Mouse (Mus musculus) hindbrain, embryonic 14.5 days (tissue): ENCODE measurements around the gene Wipf2. TPM values are rescaled to one million over a fixed set of nuclear protein-coding genes. Genes with fewer than 3 reads are reported as not detected.

Experiments used
- ATAC-seq: fragments of 200-750 bp; cut with Nextera tagmentation; 2 replicates; pipeline ENCODE4 v1.8.0; 2017; ENCODE audit warnings: moderate number of reproducible peaks, mild to moderate bottlenecking, moderate TSS enrichment, moderate library complexity; ENCODE audit not compliant: low FRiP score
- DNase-seq: peaks from one replicate; pipeline ENCODE4 v3.0.0-alpha.2; 2015; ENCODE audit warnings: low spot score
- H3K27ac ChIP-seq: fragments of 300-500 bp; sonication (generic); 2 replicates; pipeline ENCODE4 v1.5.1; 2014; ENCODE audit warnings: mild to moderate bottlenecking, moderate library complexity
- H3K27me3 ChIP-seq: fragments of 300-500 bp; sonication (generic); 2 replicates; pipeline ENCODE4 v1.6.1; 2014; ENCODE audit warnings: mild to moderate bottlenecking, low read length, mixed read lengths; ENCODE audit not compliant: control insufficient read depth, insufficient read depth
- H3K36me3 ChIP-seq: fragments of 300-500 bp; sonication (generic); replicated peaks from 2 replicates; pipeline ENCODE4 v1.6.1; 2014; ENCODE audit not compliant: control insufficient read depth, insufficient read depth
- H3K4me1 ChIP-seq: fragments of 300-500 bp; sonication (generic); replicated peaks from 2 replicates; pipeline ENCODE4 v1.6.1; 2014; ENCODE audit warnings: antibody characterized with exemption, low read length, mixed read lengths; ENCODE audit not compliant: control insufficient read depth, insufficient read depth
- H3K4me2 ChIP-seq: fragments of 300-500 bp; sonication (generic); replicated peaks from 2 replicates; pipeline ENCODE4 v1.6.1; 2014; ENCODE audit warnings: mild to moderate bottlenecking, moderate library complexity
- H3K4me3 ChIP-seq: fragments of 300-500 bp; sonication (generic); replicated peaks from 2 replicates; pipeline ENCODE4 v1.5.1; 2014; ENCODE audit warnings: mild to moderate bottlenecking, low read length
- H3K9ac ChIP-seq: fragments of 300-500 bp; sonication (generic); 2 replicates; pipeline ENCODE4 v1.6.1; 2014
- H3K9me3 ChIP-seq: fragments of 300-500 bp; sonication (generic); 2 replicates; pipeline ENCODE4 v1.6.1; 2016; ENCODE audit warnings: low read length; ENCODE audit not compliant: control insufficient read depth
- WGBS: fragments of 180-500 bp; shearing (Covaris S2); extraction: QIAGEN DNeasy Blood & Tissue Kit; methylation state at CpG from one replicate; pipeline ENCODE4 v1.1.7; 2014; 5-methylcytosine and 5-hydroxymethylcytosine counted together
- polyA plus RNA-seq: library from polyadenylated mRNA; unstranded; fragments of >200 nt; fragmentation: Nextera tagmentation; extraction: Ambion mirVana; gene quantifications from 2 replicates; pipeline ENCODE4 v1.2.1, GENCODE M21; 2014

The Wipf2 gene
- polyA plus RNA-seq, 1 experiment from 2014 or later: 4.7 TPM

DNA sequence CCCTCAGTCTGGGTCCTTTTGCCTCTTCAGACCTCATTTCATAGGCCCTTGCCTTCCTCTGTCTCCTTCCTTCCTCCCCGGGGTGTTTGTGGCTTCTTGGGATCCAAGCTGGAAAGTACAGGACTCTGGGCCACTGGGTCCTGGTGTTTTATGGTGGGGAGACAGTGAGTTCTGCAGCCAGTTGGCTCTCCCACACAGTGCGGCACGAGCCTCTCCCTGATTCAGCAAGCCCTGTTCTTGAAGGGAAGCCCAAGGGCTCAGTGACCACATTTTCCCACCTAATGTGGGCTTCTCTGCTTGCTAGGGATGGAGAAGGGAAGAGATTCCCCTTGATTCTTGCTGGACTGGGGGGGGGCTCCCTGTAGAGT, 79.1 kb downstream of the Wipf2 start:
- Histone ChIP-seq H3K4me3 (peak overlapping the region; percentile 44), H3K9me3 (no peaks in the 10 kb centered on the region), H3K27me3 (no peaks in the 10 kb centered on the region), H3K4me1 (peaks cover 68% of the 10 kb centered on the region), H3K36me3 (no peaks in the 10 kb centered on the region), H3K4me2 (peak overlapping the region; percentile 83), H3K9ac (peak overlapping the region; percentile 56), H3K27ac (peak overlapping the region; percentile 82)
- no peak for ATAC-seq
- DNase-seq: no peak
- 45% methylated on average over 3 of the region's 3 CpGs for WGBS

DNA sequence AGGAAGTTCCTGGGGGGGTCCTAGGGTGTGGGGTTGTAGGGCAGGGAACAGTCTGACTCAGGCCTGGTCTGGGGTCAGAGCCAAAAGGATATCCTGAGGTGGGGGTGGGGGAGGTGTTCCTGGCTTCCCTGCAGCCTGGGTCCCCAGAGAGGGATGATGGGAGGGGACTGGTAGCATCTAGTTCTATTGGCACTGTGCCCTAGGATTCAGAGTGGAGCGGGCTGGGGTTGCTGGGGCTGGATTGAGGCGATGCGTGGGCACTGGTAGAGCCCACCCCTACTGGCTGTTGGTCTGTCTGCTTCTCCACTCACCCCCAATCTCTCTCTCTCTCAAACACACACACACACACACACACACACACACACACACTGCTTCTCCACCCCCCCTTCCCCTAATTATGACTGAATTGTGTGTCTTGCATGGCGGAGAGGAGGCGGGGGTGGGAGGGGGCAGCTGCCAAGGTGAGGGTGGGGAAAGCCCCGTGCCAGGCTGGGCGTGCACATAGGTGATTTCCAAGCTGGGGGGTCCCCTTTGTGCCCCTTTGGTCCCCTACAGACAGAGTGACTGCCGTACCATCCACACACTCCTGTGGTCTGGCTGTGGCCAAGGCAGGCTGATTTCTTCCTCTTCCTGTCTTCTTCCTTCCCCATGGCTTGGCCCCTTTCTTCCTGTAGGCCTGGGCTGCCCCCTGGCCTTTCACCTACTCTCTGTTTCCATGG, 79.6 kb downstream of the Wipf2 start:
- H3K4me1 ChIP-seq: peaks cover 68% of the 10 kb centered on the region

DNA sequence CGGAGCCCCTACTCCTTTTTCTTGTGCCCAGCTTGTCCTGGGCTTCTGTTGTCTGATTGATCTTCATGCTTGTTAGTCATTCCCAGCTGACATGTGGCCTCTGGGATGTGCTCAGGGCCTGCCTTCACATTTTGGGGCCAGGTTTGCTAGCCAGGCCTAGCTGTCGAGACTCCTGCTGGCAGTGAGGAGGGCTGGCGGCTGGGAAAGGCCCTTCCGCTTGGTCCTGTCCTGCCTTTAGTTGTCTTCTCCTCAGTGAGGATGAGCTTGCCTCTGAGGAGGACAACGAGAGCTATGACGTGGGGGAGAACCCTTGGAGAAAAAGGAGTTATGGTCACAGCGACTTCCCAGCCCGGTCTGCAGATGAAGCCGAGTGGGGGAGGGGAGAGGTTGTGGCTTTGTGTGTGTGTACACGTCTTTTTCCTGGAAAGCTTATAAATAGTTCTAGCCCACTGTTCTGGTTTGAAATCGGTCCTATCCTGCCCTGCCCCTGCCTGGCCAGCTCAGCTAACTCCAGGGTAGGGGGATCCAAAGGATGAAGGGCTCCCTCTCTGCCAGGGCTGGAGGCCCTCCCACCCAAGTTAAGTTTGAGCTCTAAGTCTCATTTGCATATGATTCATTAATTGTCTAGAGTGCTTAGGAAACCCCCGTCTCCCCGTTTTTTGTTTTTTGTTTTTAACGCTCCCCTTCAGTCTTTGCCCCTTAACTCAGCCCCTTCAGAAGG, 80.5 kb downstream of the Wipf2 start:
- peak overlapping the region; percentile 82 for H3K27ac ChIP-seq
- H3K4me2 ChIP-seq: peak overlapping the region; percentile 21; the same call in 1 of the 2 replicates
- no peaks in the 10 kb centered on the region for H3K36me3 ChIP-seq
- H3K27me3 ChIP-seq: no peaks in the 10 kb centered on the region
- H3K9me3 ChIP-seq: no peaks in the 10 kb centered on the region
- peaks cover 61% of the 10 kb centered on the region for H3K4me1 ChIP-seq
- ATAC-seq (no peak), DNase-seq (no peak)
- H3K4me3 ChIP-seq: no peak overlapping the region
- 30% methylated on average over 14 of the region's 14 CpGs for WGBS
- H3K9ac ChIP-seq: no peak overlapping the region

More for the DNA sequence above, 79.6 kb downstream of the Wipf2 start:
- DNase-seq (no peak), ATAC-seq (peak; percentile 22; the same call in 1 of the 2 replicates)
- H3K4me2 ChIP-seq: peak overlapping the region; percentile 21
- H3K4me3 ChIP-seq: no peak overlapping the region
- H3K9me3 ChIP-seq: no peaks in the 10 kb centered on the region
- no peaks in the 10 kb centered on the region for H3K27me3 ChIP-seq
- WGBS: 56% methylated on average over 8 of the region's 8 CpGs
- H3K27ac ChIP-seq: peak overlapping the region; percentile 82
- H3K36me3 ChIP-seq: no peaks in the 10 kb centered on the region
- H3K9ac ChIP-seq: 0 out of 2 replicates have a peak overlapping the region, but pooled peaks have one; percentile 4

DNA sequence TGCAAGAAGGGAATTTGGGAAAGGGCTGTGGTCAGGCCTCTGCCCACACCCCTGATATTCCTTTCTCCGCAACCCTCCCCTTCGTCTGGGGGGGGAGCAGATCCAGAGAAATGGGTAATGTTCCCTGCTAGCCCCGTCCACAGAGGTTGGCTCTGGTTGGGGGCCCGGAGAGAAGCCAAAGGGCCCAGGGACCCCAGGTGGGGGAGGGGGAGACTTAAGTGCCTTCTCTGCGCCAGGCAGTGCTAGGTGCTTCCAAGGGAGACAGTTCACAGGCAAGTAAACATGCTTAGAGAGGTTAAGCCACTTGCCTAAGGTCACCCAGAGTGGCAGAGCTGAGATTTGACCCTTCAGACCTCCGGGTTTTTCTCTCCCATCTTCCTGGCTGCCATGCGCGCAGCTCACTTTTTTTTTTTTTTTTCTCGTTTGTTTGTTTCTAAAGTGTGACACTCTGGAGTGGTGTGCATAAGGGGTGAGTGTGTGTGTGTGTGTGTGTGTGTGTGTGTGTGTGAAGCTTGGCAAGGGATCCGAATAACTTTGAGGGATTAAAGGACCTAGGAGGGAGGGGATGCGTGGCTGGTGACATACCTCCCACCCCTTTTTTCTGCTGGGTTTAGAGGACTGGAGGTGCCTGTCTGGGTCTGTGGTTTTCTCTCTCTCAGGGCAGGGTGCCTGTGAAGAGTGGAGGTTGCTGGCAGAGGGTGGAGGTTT, 81.6 kb downstream of the Wipf2 start:
- no peak overlapping the region for H3K4me3 ChIP-seq
- no peak overlapping the region for H3K4me2 ChIP-seq
- no peaks in the 10 kb centered on the region for H3K27me3 ChIP-seq
- no peak overlapping the region for H3K9ac ChIP-seq
- ATAC-seq (no peak), DNase-seq (no peak)
- H3K4me1 ChIP-seq: peaks cover 50% of the 10 kb centered on the region
- H3K9me3 ChIP-seq: no peaks in the 10 kb centered on the region
- WGBS: 37% methylated on average over 9 of the region's 11 CpGs
- H3K27ac ChIP-seq: no peak overlapping the region
- H3K36me3 ChIP-seq: no peaks in the 10 kb centered on the region

DNA sequence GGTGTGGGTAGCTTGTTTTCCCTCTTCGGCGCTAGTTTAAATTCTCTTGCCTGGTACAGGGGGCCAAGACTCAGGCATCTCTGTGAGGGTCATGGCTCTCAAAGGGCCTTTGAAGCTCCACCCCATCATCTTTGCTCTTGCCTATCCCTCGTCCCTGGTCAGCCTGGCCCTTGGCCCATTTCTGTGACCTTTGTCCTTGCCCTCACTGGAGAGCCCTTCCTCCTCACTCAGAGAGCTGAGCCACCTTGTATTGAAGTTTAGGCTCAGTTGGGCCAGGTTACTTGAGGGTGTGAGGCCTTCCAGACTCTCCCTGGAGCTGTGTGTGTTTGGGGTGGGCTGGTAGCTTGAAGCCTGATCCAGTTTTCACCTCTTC, 82.2 kb downstream of the Wipf2 start:
- ATAC-seq: no peak
- no peak overlapping the region for H3K4me2 ChIP-seq
- no peak for DNase-seq
- no peaks in the 10 kb centered on the region for H3K9me3 ChIP-seq
- H3K27me3 ChIP-seq: no peaks in the 10 kb centered on the region
- peaks cover 45% of the 10 kb centered on the region for H3K4me1 ChIP-seq
- H3K4me3 ChIP-seq: no peak overlapping the region
- no peak overlapping the region for H3K27ac ChIP-seq
- 59% methylated on average over 3 of the region's 3 CpGs for WGBS
- H3K36me3 ChIP-seq: peaks cover 4% of the 10 kb centered on the region; the same call in 1 of the 2 replicates
- H3K9ac ChIP-seq: no peak overlapping the region

DNA sequence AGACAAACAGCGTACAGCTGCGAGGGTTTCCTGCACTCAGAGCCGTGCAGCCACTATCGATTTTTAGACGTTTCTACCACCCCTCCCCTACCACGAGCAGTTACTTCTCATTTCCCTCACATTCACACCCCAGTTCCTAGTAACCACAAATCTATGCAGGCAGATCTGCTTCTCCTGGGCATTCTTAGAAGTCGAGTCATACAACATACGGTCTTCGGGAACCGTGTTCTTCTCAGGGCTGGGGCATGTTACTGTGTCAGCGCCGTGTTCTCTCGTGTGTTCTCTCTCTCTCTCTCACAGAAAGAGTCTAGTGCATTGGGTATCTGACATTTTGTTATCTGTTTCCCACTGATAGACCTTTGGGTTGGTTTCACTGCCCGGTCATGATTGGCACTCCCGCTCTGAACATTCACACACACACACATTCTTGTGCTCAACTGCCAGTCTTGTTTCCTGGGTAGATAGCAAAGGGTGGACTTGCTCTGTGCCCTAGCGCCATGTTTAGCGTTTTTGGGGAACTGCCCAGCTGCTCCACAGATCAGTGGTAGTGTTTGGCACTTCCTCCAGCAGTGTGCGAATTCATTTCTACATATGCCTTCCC, 84.6 kb downstream of the Wipf2 start:
- no peak overlapping the region for H3K9ac ChIP-seq
- WGBS: 84% methylated on average over 18 of the region's 18 CpGs
- H3K4me2 ChIP-seq: no peak overlapping the region
- no peak overlapping the region for H3K27ac ChIP-seq
- H3K4me3 ChIP-seq: no peak overlapping the region
- H3K9me3 ChIP-seq: no peaks in the 10 kb centered on the region
- ATAC-seq (no peak), DNase-seq (no peak)
- peaks cover 29% of the 10 kb centered on the region for H3K4me1 ChIP-seq
- no peaks in the 10 kb centered on the region for H3K27me3 ChIP-seq
- H3K36me3 ChIP-seq: peaks cover 4% of the 10 kb centered on the region; the same call in 1 of the 2 replicates

DNA sequence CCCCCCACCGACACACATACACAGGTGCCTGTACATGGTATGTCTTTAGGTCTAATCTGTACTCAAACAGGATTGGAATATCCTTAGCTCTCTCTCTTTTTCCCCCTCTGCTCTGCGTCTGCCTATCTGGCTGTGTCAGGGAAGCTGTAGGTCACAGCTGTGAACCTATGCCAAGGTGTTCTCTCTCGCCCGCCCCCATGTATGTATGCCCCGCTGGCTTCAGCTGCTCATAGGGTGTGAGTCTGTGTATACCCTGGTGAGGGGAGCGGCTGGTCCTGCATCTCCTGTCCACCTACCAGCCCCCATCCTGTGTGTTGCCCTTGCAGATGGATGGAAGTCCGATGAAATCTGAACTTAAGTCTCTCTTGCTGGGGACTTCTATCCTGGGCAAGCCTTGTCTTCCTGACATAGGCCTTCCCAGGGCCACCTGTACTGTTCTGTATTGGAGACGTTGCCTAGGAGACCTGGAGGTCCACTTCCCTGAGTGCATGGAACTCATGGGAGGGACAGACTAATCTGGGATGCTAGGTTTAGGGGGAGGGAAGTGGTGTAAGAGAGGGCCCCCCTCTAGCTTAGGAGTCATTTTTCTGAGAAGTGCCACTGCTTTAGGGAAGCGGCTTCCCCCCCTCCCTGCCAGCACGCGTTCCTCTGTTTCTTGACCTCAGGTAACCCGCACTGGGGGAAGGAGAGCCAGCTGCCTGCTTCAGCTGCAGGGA, 86.0 kb downstream of the Wipf2 start:
- H3K27me3 ChIP-seq: no peaks in the 10 kb centered on the region
- peaks cover 26% of the 10 kb centered on the region for H3K4me1 ChIP-seq
- 66% methylated on average over 12 of the region's 12 CpGs for WGBS
- ATAC-seq (no peak), DNase-seq (no peak)
- H3K27ac ChIP-seq: no peak overlapping the region
- peaks cover 4% of the 10 kb centered on the region; the same call in 1 of the 2 replicates for H3K36me3 ChIP-seq
- H3K9me3 ChIP-seq: no peaks in the 10 kb centered on the region
- no peak overlapping the region for H3K4me2 ChIP-seq
- no peak overlapping the region for H3K9ac ChIP-seq
- no peak overlapping the region for H3K4me3 ChIP-seq

DNA sequence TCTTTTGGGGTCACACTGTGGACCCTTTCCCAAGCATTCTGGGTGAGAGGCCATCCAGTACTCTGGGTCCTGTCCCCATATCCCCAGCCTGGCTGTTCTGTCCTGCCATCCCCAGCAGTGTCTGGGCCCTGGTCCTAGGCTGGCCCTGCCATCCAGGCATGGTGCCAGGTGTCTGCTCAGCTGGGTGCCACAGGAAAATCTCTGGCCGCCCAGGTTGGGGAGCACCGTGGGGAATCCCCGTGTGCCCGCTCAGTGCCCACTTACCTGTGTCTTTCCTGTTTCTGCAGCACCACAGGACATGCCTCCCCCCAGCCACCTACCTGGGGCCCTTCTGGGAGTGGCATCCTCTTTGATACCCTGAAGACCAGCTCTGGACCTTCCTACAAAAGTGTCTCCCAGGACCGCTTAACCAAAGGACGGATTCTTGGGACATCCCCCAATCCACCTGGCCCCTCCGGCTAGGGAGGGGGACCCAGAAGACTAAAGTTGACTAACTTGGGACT, 86.6 kb downstream of the Wipf2 start:
- DNase-seq (no peak), ATAC-seq (no peak)
- Histone ChIP-seq H3K4me1 (peaks cover 26% of the 10 kb centered on the region), H3K4me2 (no peak overlapping the region), H3K9ac (no peak overlapping the region), H3K36me3 (peaks cover 4% of the 10 kb centered on the region; the same call in 1 of the 2 replicates), H3K9me3 (no peaks in the 10 kb centered on the region), H3K4me3 (no peak overlapping the region), H3K27ac (no peak overlapping the region), H3K27me3 (no peaks in the 10 kb centered on the region)
- WGBS: 82% methylated on average over 7 of the region's 7 CpGs
